Mouse (Mus musculus) stomach, embryonic 14.5 days (tissue): ENCODE measurements around the gene Uty. TPM values are rescaled to one million over a fixed set of nuclear protein-coding genes. Genes with fewer than 3 reads are reported as not detected.

Source experiments
- ATAC-seq: fragments of 200-750 bp; cut with Nextera tagmentation; 2 replicates; pipeline ENCODE4 v1.8.0; 2017; ENCODE audit warnings: low read depth, moderate TSS enrichment; ENCODE audit not compliant: insufficient number of reproducible peaks, insufficient read depth, low FRiP score
- H3K27ac ChIP-seq: fragments of 300-500 bp; sonication (generic); 2 replicates; pipeline ENCODE4 v1.5.1; 2014; ENCODE audit warnings: mild to moderate bottlenecking, low read length, moderate library complexity, mixed read lengths
- H3K27me3 ChIP-seq: fragments of 300-500 bp; sonication (generic); 2 replicates; pipeline ENCODE4 v1.6.1; 2014; ENCODE audit warnings: low read length, control low read depth, mixed read lengths; ENCODE audit not compliant: control insufficient read depth, insufficient read depth
- H3K36me3 ChIP-seq: fragments of 300-500 bp; sonication (generic); 2 replicates; pipeline ENCODE4 v1.6.1; 2014; ENCODE audit warnings: mild to moderate bottlenecking, control low read depth, low read length, moderate library complexity, mixed read lengths; ENCODE audit not compliant: control insufficient read depth, insufficient read depth
- H3K4me1 ChIP-seq: fragments of 300-500 bp; sonication (generic); 2 replicates; pipeline ENCODE4 v1.6.1; 2014; ENCODE audit warnings: low read length, control low read depth, mixed read lengths; ENCODE audit not compliant: control insufficient read depth, insufficient read depth
- H3K4me2 ChIP-seq: fragments of 300-500 bp; sonication (generic); replicated peaks from 2 replicates; pipeline ENCODE4 v1.6.1; 2014; ENCODE audit warnings: low read depth, low read length, control low read depth
- H3K4me3 ChIP-seq: fragments of 300-500 bp; sonication (generic); 2 replicates; pipeline ENCODE4 v1.5.1; 2014; ENCODE audit warnings: low read depth, low read length, control low read depth
- H3K9ac ChIP-seq: fragments of 300-500 bp; sonication (generic); replicated peaks from 2 replicates; pipeline ENCODE4 v1.6.1; 2014; ENCODE audit warnings: low read depth, mild to moderate bottlenecking, control low read depth, low read length, moderate library complexity, mixed read lengths
- H3K9me3 ChIP-seq: fragments of 300-500 bp; sonication (generic); 2 replicates; pipeline ENCODE4 v1.6.1; 2016; ENCODE audit warnings: low read depth, low read length, control low read depth; ENCODE audit not compliant: control insufficient read depth
- WGBS: fragments of 180-500 bp; shearing (Covaris S2); extraction: QIAGEN DNeasy Blood & Tissue Kit; methylation state at CpG from one replicate; pipeline ENCODE4 v1.1.7; 2014; 5-methylcytosine and 5-hydroxymethylcytosine counted together
- polyA plus RNA-seq: library from polyadenylated mRNA; unstranded; fragments of >200 nt; fragmentation: Nextera tagmentation; extraction: Ambion mirVana; gene quantifications from 2 replicates; pipeline ENCODE4 v1.2.1, GENCODE M21; 2014

The Uty gene
- polyA plus RNA-seq, 1 experiment from 2014 or later: not detected

GRCm38 (mm10) chrY:1178476-1178875, 67.1 kb downstream of the Uty start:
- ATAC-seq: no peak

GRCm38 (mm10) chrY:1163054-1163453, 82.5 kb downstream of the Uty start:
- Histone ChIP-seq H3K9me3 (no peaks in the 10 kb centered on the region), H3K4me3 (no peak overlapping the region), H3K4me2 (no peak overlapping the region), H3K9ac (no peak overlapping the region), H3K27me3 (no peaks in the 10 kb centered on the region), H3K36me3 (no peaks in the 10 kb centered on the region), H3K27ac (no peak overlapping the region), H3K4me1 (no peaks in the 10 kb centered on the region)
- no peak for ATAC-seq

More at GRCm38 (mm10) chrY:1178476-1178875, 67.1 kb downstream of the Uty start:
- Histone ChIP-seq H3K27me3 (no peaks in the 10 kb centered on the region), H3K4me2 (no peak overlapping the region), H3K4me1 (no peaks in the 10 kb centered on the region), H3K36me3 (no peaks in the 10 kb centered on the region), H3K9me3 (no peaks in the 10 kb centered on the region), H3K27ac (no peak overlapping the region), H3K9ac (no peak overlapping the region), H3K4me3 (no peak overlapping the region)
- WGBS: 100% methylated on average over 1 of the region's 1 CpGs

- H3K4me1 ChIP-seq: no peaks in the 10 kb centered on the region
- no peaks in the 10 kb centered on the region for H3K9me3 ChIP-seq
- no peak overlapping the region for H3K9ac ChIP-seq
- no peak overlapping the region for H3K27ac ChIP-seq
- H3K27me3 ChIP-seq: no peaks in the 10 kb centered on the region
- WGBS: 100% methylated on average over 4 of the region's 5 CpGs
- no peaks in the 10 kb centered on the region for H3K36me3 ChIP-seq
- H3K4me3 ChIP-seq: no peak overlapping the region
- H3K4me2 ChIP-seq: no peak overlapping the region
- ATAC-seq: no peak
Observed at GRCm38 (mm10) chrY:1116153-1116552, 129.4 kb downstream of the Uty start.

- 51% methylated on average over 2 of the region's 2 CpGs for WGBS
- Histone ChIP-seq H3K4me1 (no peaks in the 10 kb centered on the region), H3K4me2 (no peak overlapping the region), H3K36me3 (no peaks in the 10 kb centered on the region), H3K27ac (no peak overlapping the region), H3K4me3 (no peak overlapping the region), H3K27me3 (no peaks in the 10 kb centered on the region), H3K9me3 (no peaks in the 10 kb centered on the region), H3K9ac (no peak overlapping the region)
- ATAC-seq: no peak
Observed at GRCm38 (mm10) chrY:1114016-1114415, 131.5 kb downstream of the Uty start.

Other genes starting within 250 kb of the Uty start
- 82.7 TPM in 1 of 2 replicates, not detected in the other for gene Eif2s3y, start 235.2 kb downstream of the Uty start, polyA plus RNA-seq
- 49.9 TPM in 1 of 2 replicates, not detected in the other for gene Ddx3y, start 40.9 kb upstream of the Uty start, polyA plus RNA-seq
- gene Usp9y, start 214.0 kb upstream of the Uty start, polyA plus RNA-seq: not detected in 2 replicates